Mouse (Mus musculus): Measurements from ENCODE around the gene Top1. TPM values are rescaled to one million over a fixed set of nuclear protein-coding genes. Genes with fewer than 3 reads are reported as not detected.

The Top1 gene
- total and polyA plus RNA-seq, 3 experiments = 89.8 to 312 (median 91.3) TPM

DNA sequence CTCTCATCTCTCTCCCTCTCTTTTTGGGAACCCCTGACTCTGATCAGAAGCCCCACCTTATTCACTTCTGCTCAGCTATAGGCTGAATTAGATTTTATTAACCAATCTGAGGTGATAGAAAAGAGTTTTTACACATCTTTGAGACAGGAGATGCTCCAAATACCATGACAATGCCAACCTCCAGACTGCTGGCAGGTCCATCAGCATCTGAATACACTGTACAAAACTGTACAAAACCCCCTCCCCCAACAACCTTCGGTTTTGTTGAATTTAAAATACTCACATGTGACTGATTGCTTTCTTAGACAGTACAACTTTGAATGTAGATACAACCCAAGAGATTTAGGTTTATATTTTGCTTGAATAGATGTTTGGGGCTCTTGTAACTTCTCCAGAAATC lies 10.5 kb downstream of the Top1 start:
- no peak for DNase-seq (ENCODE audit: extremely low read depth)
- Histone ChIP-seq H3K4me1 (ENCODE audit: control insufficient read depth in 1 of 2, insufficient read depth in 2 of 2) (peaks cover 15 to 74% of the 10 kb centered on the region in 2 experiments; a peak in 3 of 4 replicates), H3K4me2 (ENCODE audit: insufficient read depth, low read depth, poor library complexity, severe bottlenecking) (peak overlapping the region; percentile 16; the same call in 1 of the 2 replicates), H3K9me3 (replicated peaks; ENCODE audit: low read length) (no peaks in the 10 kb centered on the region), H3K79me2 (replicated peaks; ENCODE audit: control insufficient read depth, extremely low read depth, insufficient read depth, poor library complexity, severe bottlenecking) (peaks cover 82% of the 10 kb centered on the region), H3K4me3 (replicated peaks in 1 of 3; ENCODE audit: low read depth in 2 of 3, low read length in 2 of 3, poor library complexity in 1 of 3) (no peak overlapping the region), H3K9ac (ENCODE audit: insufficient read depth, low read depth) (no peak overlapping the region), H3K27me3 (replicated peaks) (no peaks in the 10 kb centered on the region), H3K36me3 (replicated peaks in 1 of 2; ENCODE audit: control insufficient read depth in 1 of 2, insufficient read depth in 1 of 2, low read length in 1 of 2) (peaks cover 22 to 47% of the 10 kb centered on the region in 2 experiments), H3K27ac (ENCODE audit: insufficient read depth, low read depth) (no peak overlapping the region)
- in situ Hi-C loops (cut with MboI; ENCODE audit: low pct_ligation_motif_present, low pct_unique_long_range_greater_than_20kb, low sequenced_read_pairs) = no loop called here
- dilution Hi-C loops (cut with MboI; ENCODE audit: extremely low pct_ligation_motif_present, extremely low pct_unique_long_range_greater_than_20kb, low sequenced_read_pairs) = no loop called here
- no peak for TF ChIP-seq UBTF (IDR thresholded peaks at IDR 0.05; ENCODE audit: low read depth, low read length)
- TF ChIP-seq ZKSCAN1 (IDR thresholded peaks at IDR 0.05; ENCODE audit: borderline replicate concordance, low read depth, low read length) = no peak
- no peak for TF ChIP-seq NRF1 (IDR thresholded peaks at IDR 0.05; ENCODE audit: low read depth, low read length)
- TF ChIP-seq MAZ (IDR thresholded peaks at IDR 0.05; ENCODE audit: low read depth, low read length) = no peak
- TF ChIP-seq JUN (IDR thresholded peaks at IDR 0.05; ENCODE audit: insufficient read depth, low read depth, low read length) = no peak
- no peak for TF ChIP-seq CTCF (conservative IDR thresholded peaks at IDR 0.05 in 1 of 2, IDR thresholded peaks at IDR 0.05 in 1 of 2; ENCODE audit: low read depth in 2 of 2, low read length in 2 of 2)
- TF ChIP-seq CHD1 (IDR thresholded peaks at IDR 0.05; ENCODE audit: low read depth, low read length) = no peak

DNA sequence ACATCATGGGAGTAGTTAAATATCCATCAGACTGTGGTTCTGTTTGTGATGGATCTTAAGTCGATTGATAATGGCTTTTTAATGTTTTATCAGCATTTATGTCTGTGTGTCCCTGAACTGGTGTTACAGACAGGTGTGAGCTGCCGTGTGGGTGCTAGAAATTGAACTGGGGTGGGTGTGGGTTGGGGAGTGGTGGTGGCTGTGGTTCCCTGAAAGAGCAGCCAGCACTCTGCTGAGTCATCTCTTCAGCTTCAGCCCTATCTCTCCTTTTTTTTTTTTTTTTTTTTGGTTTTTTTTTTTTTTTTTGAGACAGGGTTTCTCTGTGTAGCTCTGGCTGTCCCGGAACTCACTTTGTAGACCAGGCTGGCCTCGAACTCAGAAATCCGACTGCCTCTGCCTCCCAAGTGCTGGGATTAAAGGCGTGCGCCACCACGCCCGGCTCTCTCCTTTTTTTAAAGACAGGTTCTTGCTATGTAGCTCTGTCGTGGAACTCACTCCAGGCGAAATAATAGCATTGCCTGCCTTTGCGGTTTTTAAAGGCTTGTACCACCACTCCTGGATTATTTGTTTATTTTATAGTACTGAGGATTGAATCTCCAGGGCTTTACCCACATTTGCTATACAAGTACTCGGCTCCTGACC lies 12.2 kb downstream of the Top1 start:
- peaks cover 14 to 70% of the 10 kb centered on the region in 2 experiments; a peak in 3 of 4 replicates for H3K4me1 ChIP-seq (ENCODE audit: control insufficient read depth in 1 of 2, insufficient read depth in 2 of 2)
- peaks cover 77% of the 10 kb centered on the region for H3K79me2 ChIP-seq (replicated peaks; ENCODE audit: control insufficient read depth, extremely low read depth, insufficient read depth, poor library complexity, severe bottlenecking)
- in situ Hi-C loops (cut with MboI; ENCODE audit: low pct_ligation_motif_present, low pct_unique_long_range_greater_than_20kb, low sequenced_read_pairs) (no loop called here), dilution Hi-C loops (cut with MboI; ENCODE audit: extremely low pct_ligation_motif_present, extremely low pct_unique_long_range_greater_than_20kb, low sequenced_read_pairs) (no loop called here)
- peak overlapping the region; percentile 83 for H3K27ac ChIP-seq (ENCODE audit: insufficient read depth, low read depth)
- no peaks in the 10 kb centered on the region for H3K27me3 ChIP-seq (replicated peaks)
- peaks cover 20 to 49% of the 10 kb centered on the region in 2 experiments for H3K36me3 ChIP-seq (replicated peaks in 1 of 2; ENCODE audit: control insufficient read depth in 1 of 2, insufficient read depth in 1 of 2, low read length in 1 of 2)
- peak overlapping the region; percentile 75 for H3K4me2 ChIP-seq (ENCODE audit: insufficient read depth, low read depth, poor library complexity, severe bottlenecking)
- H3K4me3 ChIP-seq (replicated peaks in 1 of 3; ENCODE audit: low read depth in 2 of 3, low read length in 2 of 3, poor library complexity in 1 of 3) = no peak overlapping the region
- H3K9me3 ChIP-seq (replicated peaks; ENCODE audit: low read length) = no peaks in the 10 kb centered on the region
- peak; percentile 51 for DNase-seq (ENCODE audit: extremely low read depth)
- H3K9ac ChIP-seq (ENCODE audit: insufficient read depth, low read depth) = peak overlapping the region; percentile 39; the same call in 1 of the 2 replicates
- TF ChIP-seq ZMIZ1 (IDR thresholded peaks at IDR 0.05; ENCODE audit: low read depth, low read length) (no peak), POLR2A (IDR thresholded peaks at IDR 0.05; ENCODE audit: low read depth, low read length) (peak; percentile 25; the same call in 1 of the 2 replicates), RAD21 (IDR thresholded peaks at IDR 0.05; ENCODE audit: low read depth, low read length) (no peak), MAFK (IDR thresholded peaks at IDR 0.05; ENCODE audit: insufficient replicate concordance, low read length) (peak; percentile 87; the same call in 1 of the 2 replicates), NELFE (IDR thresholded peaks at IDR 0.05; ENCODE audit: low read depth, low read length) (no peak), JUND (conservative IDR thresholded peaks at IDR 0.05; ENCODE audit: low read depth, low read length) (no peak), ZNF384 (IDR thresholded peaks at IDR 0.05; ENCODE audit: low read depth, low read length) (peak; percentile 93), USF2 (conservative IDR thresholded peaks at IDR 0.05; ENCODE audit: low read depth, low read length) (no peak)

Data from CH12.LX (cell line).